Comparison of ENCODE assay signal across 8 mouse cellular contexts in genomic region chr14:79737642-79738379, GRCm38 (mm10). TPM values are rescaled to one million over a fixed set of nuclear protein-coding genes. Genes with fewer than 3 reads are reported as not detected.
A peak's percentile ranks its signal among the peaks of the same experiment; 100 is the strongest.
DNase-seq lines count a peak whose midpoint lies in the region; ATAC-seq and TF ChIP-seq lines count a peak whose summit lies in the region.

No protein-coding gene starts in this region.

- peak; percentile 41; the same call in 1 of the 2 replicates for ATAC-seq in hindbrain, embryonic 12.5 days (ENCODE audit: low FRiP score)

- H3K4me3 ChIP-seq in ES-E14 (ENCODE audit: insufficient read depth in 1 of 2, low read depth in 1 of 2, low read length in 2 of 2, poor library complexity in 1 of 2, severe bottlenecking in 1 of 2): no peak overlapping the region
- H3K4me3 ChIP-seq in hindbrain, embryonic 12.5 days: no peak overlapping the region

- H3K4me2 ChIP-seq in hindbrain, embryonic 12.5 days (replicated peaks): no peak overlapping the region

- H3K9ac ChIP-seq in ES-E14 (ENCODE audit: insufficient read depth, low read depth, low read length, poor library complexity, severe bottlenecking): no peak overlapping the region
- H3K9ac ChIP-seq in hindbrain, embryonic 12.5 days: no peak overlapping the region

- no peak overlapping the region for H3K27ac ChIP-seq in ES-E14 (ENCODE audit: insufficient read depth, low read depth, low read length, poor library complexity, severe bottlenecking)
- no peak overlapping the region for H3K27ac ChIP-seq in hindbrain, embryonic 12.5 days

- in situ Hi-C loops in ES-E14 (cut with MboI; ENCODE audit: low sequenced_read_pairs in 2 of 2, unreplicated experiment in 2 of 2): no loop called here

- peaks cover 0 to 2% of the 10 kb centered on the region in 2 experiments; a peak in 1 of 4 replicates for H3K4me1 ChIP-seq in ES-E14 (ENCODE audit: control insufficient read depth in 2 of 2, insufficient read depth in 2 of 2, low read length in 2 of 2, poor library complexity in 1 of 2)
- H3K4me1 ChIP-seq in hindbrain, embryonic 12.5 days: 0 out of 2 replicates have a peak, but pooled peaks cover 3% of the 10 kb centered on the region

- H3K9me3 ChIP-seq in ES-E14 (ENCODE audit: control insufficient read depth, insufficient read depth, low read depth, low read length): no peaks in the 10 kb centered on the region
- no peaks in the 10 kb centered on the region for H3K9me3 ChIP-seq in hindbrain, embryonic 12.5 days (replicated peaks)

- peak; percentile 11 for DNase-seq in kidney, adult 9 months
- DNase-seq in kidney, adult 11 months: no peak
- DNase-seq in A20 (ENCODE audit: low read depth, low spot score) (peak; percentile 81), ES-E14 (ENCODE audit: low read depth, low spot score) (no peak)
- DNase-seq in retina, embryonic 14.5 days (ENCODE audit: low spot score): peak; percentile 60
- no peak for DNase-seq in urinary bladder, postnatal 10 days (ENCODE audit: low spot score)
- no peak for DNase-seq in layer of hippocampus, postnatal 36 days

- H3K27me3 ChIP-seq in hindbrain, embryonic 12.5 days: no peaks in the 10 kb centered on the region

- 64% methylated on average over 9 of the region's 9 CpGs for WGBS in hindbrain, embryonic 12.5 days

- H3K36me3 ChIP-seq in ES-E14 (ENCODE audit: control insufficient read depth, insufficient read depth, low read length, poor library complexity, severe bottlenecking): no peaks in the 10 kb centered on the region
- H3K36me3 ChIP-seq in hindbrain, embryonic 12.5 days: no peaks in the 10 kb centered on the region

TF ChIP-seq in ES-E14, 5 proteins besides CTCF, POLR2A, EP300 and RAD21:
- TF ChIP-seq ZNF384 (IDR thresholded peaks at IDR 0.05; ENCODE audit: low read depth, low read length) (no peak), ZC3H11A (IDR thresholded peaks at IDR 0.05; ENCODE audit: borderline replicate concordance, low read depth, low read length) (0 out of 2 replicates have a peak, but pooled peaks have one; percentile 70), HCFC1 (IDR thresholded peaks at IDR 0.05; ENCODE audit: borderline replicate concordance, insufficient read depth, low read length) (no peak)
TF ChIP-seq in ES-E14: peak in this region for 1.

RNA-seq across cellular contexts. Expression of gene Pcdh8, which starts 33.3 kb away (rescaled TPM):
- total RNA-seq in ES-E14 (2012; rRNA removed): 0.94 and 2.4 TPM in 2 replicates
- polyA plus RNA-seq in hindbrain, embryonic 12.5 days (2016; fragmentation: Nextera tagmentation; extraction: Ambion mirVana): 40.7 and 42.6 TPM in 2 replicates
- 10 to 100 TPM; 65.7 to 84.7 TPM for total RNA-seq in layer of hippocampus, postnatal 36 days (2021)

Comparison
In these comparisons a context has a peak if more than half of its experiments do, and no peak if none do; other contexts are left out.
1. DNase-seq: peak in kidney, adult 9 months (single experiment), A20 (single experiment) and retina, embryonic 14.5 days (single experiment); none in kidney, adult 11 months (single experiment), ES-E14 (single experiment), urinary bladder, postnatal 10 days (single experiment) and layer of hippocampus, postnatal 36 days (0 of 2).
2. RNA of gene Pcdh8, which starts 33.3 kb away (total RNA-seq): 65.7 to 84.7 TPM in layer of hippocampus, postnatal 36 days; 0.94 to 2.4 TPM in ES-E14; every median in the first group is over 10 times any median in the second.